Mouse (Mus musculus): ENCODE results near the gene Clba1. TPM values are rescaled to one million over a fixed set of nuclear protein-coding genes. Genes with fewer than 3 reads are reported as not detected.

Clba1 gene
- polyA plus RNA-seq, 1 experiment from 2014 or later, result 8.5 TPM

- H3K27me3 ChIP-seq (ENCODE audit: control insufficient read depth, insufficient read depth, low read length), result peaks cover 15% of the 10 kb centered on the region
Observed at GRCm38 (mm10) chr12:112798716-112799115, 10.0 kb upstream of the Clba1 start.

GRCm38 (mm10) chr12:112799237-112799970, 9.3 kb upstream of the Clba1 start:
- Histone ChIP-seq H3K4me2 (replicated peaks; ENCODE audit: low read depth, low read length) (no peak overlapping the region), H3K27ac (ENCODE audit: low read depth, low read length) (no peak overlapping the region), H3K4me3 (ENCODE audit: low read length) (no peak overlapping the region), H3K27me3 (ENCODE audit: control insufficient read depth, insufficient read depth, low read length) (peaks cover 19% of the 10 kb centered on the region), H3K4me1 (ENCODE audit: control insufficient read depth, insufficient read depth, low read length) (peaks cover 13% of the 10 kb centered on the region; the same call in 1 of the 2 replicates), H3K9ac (ENCODE audit: low read depth, low read length) (no peak overlapping the region), H3K36me3 (ENCODE audit: control insufficient read depth, insufficient read depth, low read length) (no peaks in the 10 kb centered on the region), H3K9me3 (ENCODE audit: control insufficient read depth, low read length) (no peaks in the 10 kb centered on the region)
- ATAC-seq (ENCODE audit: low FRiP score, low TSS enrichment), result no peak
- 78% methylated on average over 10 of the region's 10 CpGs for WGBS

More at GRCm38 (mm10) chr12:112798716-112799115, 10.0 kb upstream of the Clba1 start:
- Histone ChIP-seq H3K4me1 (ENCODE audit: control insufficient read depth, insufficient read depth, low read length) (peaks cover 13% of the 10 kb centered on the region; the same call in 1 of the 2 replicates), H3K4me2 (replicated peaks; ENCODE audit: low read depth, low read length) (no peak overlapping the region), H3K36me3 (ENCODE audit: control insufficient read depth, insufficient read depth, low read length) (no peaks in the 10 kb centered on the region), H3K9me3 (ENCODE audit: control insufficient read depth, low read length) (no peaks in the 10 kb centered on the region), H3K27ac (ENCODE audit: low read depth, low read length) (no peak overlapping the region), H3K9ac (ENCODE audit: low read depth, low read length) (no peak overlapping the region), H3K4me3 (ENCODE audit: low read length) (no peak overlapping the region)
- ATAC-seq (ENCODE audit: low FRiP score, low TSS enrichment), result no peak
- 71% methylated on average over 5 of the region's 5 CpGs for WGBS

DNA sequence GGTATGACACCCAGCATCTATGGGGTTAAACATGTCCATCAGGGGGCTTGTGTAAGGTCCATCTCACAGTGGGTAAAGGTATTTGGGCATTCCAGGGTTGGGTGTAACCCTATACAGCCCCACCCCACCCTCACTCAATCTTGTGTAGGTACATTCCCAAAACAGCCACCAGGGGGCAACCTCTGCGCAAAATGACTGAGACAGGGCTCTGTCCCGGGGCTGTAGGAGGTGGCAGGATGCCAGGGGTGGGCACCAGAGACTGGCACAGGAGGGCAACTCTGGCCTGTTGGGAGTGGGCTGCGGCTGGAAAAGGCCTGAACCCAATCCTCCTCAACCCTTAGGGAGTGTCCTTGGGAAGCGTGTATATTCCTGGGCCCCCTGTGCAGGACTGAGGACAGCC, 8.3 kb upstream of the Clba1 start:
- Histone ChIP-seq H3K27me3 (ENCODE audit: control insufficient read depth, insufficient read depth, low read length) (peaks cover 19% of the 10 kb centered on the region), H3K4me2 (replicated peaks; ENCODE audit: low read depth, low read length) (no peak overlapping the region), H3K4me1 (ENCODE audit: control insufficient read depth, insufficient read depth, low read length) (0 out of 2 replicates have a peak, but pooled peaks cover 9% of the 10 kb centered on the region), H3K36me3 (ENCODE audit: control insufficient read depth, insufficient read depth, low read length) (no peaks in the 10 kb centered on the region), H3K4me3 (ENCODE audit: low read length) (no peak overlapping the region), H3K9me3 (ENCODE audit: control insufficient read depth, low read length) (no peaks in the 10 kb centered on the region), H3K27ac (ENCODE audit: low read depth, low read length) (no peak overlapping the region), H3K9ac (ENCODE audit: low read depth, low read length) (no peak overlapping the region)
- WGBS, result 19% methylated on average over 4 of the region's 4 CpGs
- ATAC-seq (ENCODE audit: low FRiP score, low TSS enrichment), result peak; percentile 67

DNA sequence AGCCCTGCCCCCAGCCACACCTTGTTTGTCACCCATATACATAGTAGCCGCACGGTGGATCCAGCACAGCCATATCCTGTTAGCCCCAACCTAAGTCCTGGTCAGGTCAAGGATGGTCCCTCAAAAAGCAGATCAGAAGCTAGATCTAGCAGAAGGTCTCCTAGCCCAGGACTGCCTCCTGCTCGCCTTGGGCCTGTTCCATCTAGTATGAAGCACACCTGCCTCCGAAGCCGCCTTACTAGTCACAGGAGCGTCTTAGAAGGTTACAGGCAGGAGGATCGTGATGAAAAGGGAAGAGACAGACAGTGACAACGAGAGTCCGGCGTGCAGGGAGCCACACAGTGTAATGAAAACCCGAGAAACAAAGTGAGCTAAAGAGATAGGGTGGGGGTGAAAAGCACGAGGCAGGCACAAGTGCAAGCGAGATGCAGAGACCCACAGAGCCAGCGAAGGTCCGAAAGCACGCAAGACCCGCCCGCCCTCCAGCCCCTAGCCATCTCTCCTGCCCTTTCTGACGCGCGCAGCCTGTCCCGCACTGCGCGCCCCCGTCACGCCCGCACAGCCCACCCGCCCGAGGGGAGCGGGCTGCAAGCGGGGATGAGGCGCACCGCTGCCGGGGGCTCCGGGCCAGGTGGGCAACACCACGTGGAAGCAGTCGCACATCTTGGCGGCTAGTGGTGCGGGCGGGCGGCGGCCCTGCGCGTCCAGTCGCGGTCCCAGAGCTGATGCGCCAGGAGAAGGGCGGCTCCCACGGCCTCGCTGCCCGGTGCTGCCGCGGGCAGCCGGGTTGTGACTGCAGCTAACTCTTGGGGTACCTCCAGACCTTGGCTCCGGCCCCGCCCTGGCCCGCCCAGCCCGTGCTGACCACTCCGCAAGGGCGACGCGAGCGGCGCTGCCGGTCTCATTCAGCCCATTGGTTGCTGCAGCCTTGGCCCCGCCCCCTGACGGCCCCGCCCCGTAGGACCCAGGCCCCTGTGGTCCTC, 6.6 kb upstream of the Clba1 start, which contains the start of gene Ahnak2:
Gene Ahnak2, minus strand, starts transcription at position 794 of the 983 bp plus-strand sequence.
- peaks cover 19% of the 10 kb centered on the region for H3K27me3 ChIP-seq (ENCODE audit: control insufficient read depth, insufficient read depth, low read length)
- 0 out of 2 replicates have a peak, but pooled peaks cover 9% of the 10 kb centered on the region for H3K4me1 ChIP-seq (ENCODE audit: control insufficient read depth, insufficient read depth, low read length)
- peak within 1 kb of the TSS; percentile 63 for H3K9ac ChIP-seq (ENCODE audit: low read depth, low read length)
- no peaks in the 10 kb centered on the region for H3K36me3 ChIP-seq (ENCODE audit: control insufficient read depth, insufficient read depth, low read length)
- no peak within 1 kb of the TSS for H3K27ac ChIP-seq (ENCODE audit: low read depth, low read length)
- ATAC-seq (ENCODE audit: low FRiP score, low TSS enrichment), result peak; percentile 80
- peak within 1 kb of the TSS; percentile 100 for H3K4me2 ChIP-seq (replicated peaks; ENCODE audit: low read depth, low read length)
- H3K4me3 ChIP-seq (ENCODE audit: low read length), result peak within 1 kb of the TSS; percentile 52
- WGBS, result 4% methylated on average over 60 of the region's 69 CpGs
- H3K9me3 ChIP-seq (ENCODE audit: control insufficient read depth, low read length), result no peaks in the 10 kb centered on the region

DNA sequence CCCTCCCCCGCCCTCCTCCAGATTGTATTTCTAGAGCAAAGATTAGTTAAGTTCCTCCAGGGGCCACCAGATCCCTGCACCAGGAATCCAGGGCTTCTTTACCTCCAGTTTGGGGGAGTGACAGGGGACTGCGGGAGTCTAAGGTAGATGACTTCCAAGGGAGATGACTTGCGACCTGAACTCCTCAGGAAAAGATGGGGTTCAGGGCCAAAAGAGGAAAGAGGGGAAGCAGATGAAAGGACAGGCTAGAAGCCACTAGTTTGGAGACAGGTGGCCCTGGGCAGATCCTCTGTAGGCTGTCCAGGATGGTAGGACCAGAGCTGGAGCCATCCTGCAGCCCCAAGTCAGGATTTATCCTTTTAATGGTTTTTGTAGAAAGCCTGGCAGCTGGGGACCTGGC, 5.8 kb upstream of the Clba1 start:
- Histone ChIP-seq H3K36me3 (ENCODE audit: control insufficient read depth, insufficient read depth, low read length) (no peaks in the 10 kb centered on the region), H3K27ac (ENCODE audit: low read depth, low read length) (no peak overlapping the region), H3K4me3 (ENCODE audit: low read length) (no peak overlapping the region), H3K9me3 (ENCODE audit: control insufficient read depth, low read length) (no peaks in the 10 kb centered on the region), H3K4me1 (ENCODE audit: control insufficient read depth, insufficient read depth, low read length) (0 out of 2 replicates have a peak, but pooled peaks cover 9% of the 10 kb centered on the region), H3K9ac (ENCODE audit: low read depth, low read length) (no peak overlapping the region), H3K4me2 (replicated peaks; ENCODE audit: low read depth, low read length) (peak overlapping the region; percentile 100), H3K27me3 (ENCODE audit: control insufficient read depth, insufficient read depth, low read length) (peaks cover 19% of the 10 kb centered on the region)
- WGBS, result 4% methylated on average over 3 of the region's 3 CpGs
- no peak for ATAC-seq (ENCODE audit: low FRiP score, low TSS enrichment)

GRCm38 (mm10) chr12:112804046-112804445, 4.7 kb upstream of the Clba1 start:
- no peak overlapping the region for H3K4me3 ChIP-seq (ENCODE audit: low read length)
- no peak overlapping the region for H3K9ac ChIP-seq (ENCODE audit: low read depth, low read length)
- H3K4me2 ChIP-seq (replicated peaks; ENCODE audit: low read depth, low read length), result no peak overlapping the region
- no peaks in the 10 kb centered on the region for H3K9me3 ChIP-seq (ENCODE audit: control insufficient read depth, low read length)
- 46% methylated on average over 13 of the region's 13 CpGs for WGBS
- no peak overlapping the region for H3K27ac ChIP-seq (ENCODE audit: low read depth, low read length)
- peaks cover 19% of the 10 kb centered on the region for H3K27me3 ChIP-seq (ENCODE audit: control insufficient read depth, insufficient read depth, low read length)
- ATAC-seq (ENCODE audit: low FRiP score, low TSS enrichment), result no peak
- no peaks in the 10 kb centered on the region for H3K36me3 ChIP-seq (ENCODE audit: control insufficient read depth, insufficient read depth, low read length)
- 0 out of 2 replicates have a peak, but pooled peaks cover 13% of the 10 kb centered on the region for H3K4me1 ChIP-seq (ENCODE audit: control insufficient read depth, insufficient read depth, low read length)

GRCm38 (mm10) chr12:112806044-112806443, 2.7 kb upstream of the Clba1 start:
- Histone ChIP-seq H3K4me2 (replicated peaks; ENCODE audit: low read depth, low read length) (no peak overlapping the region), H3K27me3 (ENCODE audit: control insufficient read depth, insufficient read depth, low read length) (peaks cover 14% of the 10 kb centered on the region), H3K9ac (ENCODE audit: low read depth, low read length) (no peak overlapping the region), H3K4me3 (ENCODE audit: low read length) (no peak overlapping the region), H3K9me3 (ENCODE audit: control insufficient read depth, low read length) (no peaks in the 10 kb centered on the region), H3K36me3 (ENCODE audit: control insufficient read depth, insufficient read depth, low read length) (no peaks in the 10 kb centered on the region), H3K4me1 (ENCODE audit: control insufficient read depth, insufficient read depth, low read length) (peaks cover 23% of the 10 kb centered on the region), H3K27ac (ENCODE audit: low read depth, low read length) (no peak overlapping the region)
- 70% methylated on average over 6 of the region's 6 CpGs for WGBS
- no peak for ATAC-seq (ENCODE audit: low FRiP score, low TSS enrichment)

DNA sequence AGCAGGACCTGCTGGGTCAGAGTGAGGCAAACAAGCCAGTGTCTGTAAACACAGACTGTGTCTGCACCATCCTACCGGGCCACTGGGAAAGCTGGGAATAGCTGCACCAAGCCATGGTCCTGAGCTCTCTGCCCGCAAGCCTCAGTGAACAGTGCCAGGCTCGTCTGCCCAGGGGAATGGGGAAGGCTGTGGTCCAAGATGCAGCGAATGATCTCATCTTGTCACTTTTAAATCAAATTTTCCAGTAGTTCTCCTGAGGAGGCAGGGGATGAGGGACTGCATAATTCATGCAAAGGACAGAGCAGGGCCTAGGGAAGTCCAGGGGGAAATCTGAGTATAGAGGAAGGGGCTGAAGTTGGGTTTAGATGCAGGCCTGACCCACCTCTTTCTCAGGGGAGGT, 941 bp upstream of the Clba1 start:
- no peaks in the 10 kb centered on the region for H3K9me3 ChIP-seq (ENCODE audit: control insufficient read depth, low read length)
- H3K27ac ChIP-seq (ENCODE audit: low read depth, low read length), result no peak overlapping the region
- no peaks in the 10 kb centered on the region for H3K36me3 ChIP-seq (ENCODE audit: control insufficient read depth, insufficient read depth, low read length)
- peaks cover 15% of the 10 kb centered on the region for H3K4me1 ChIP-seq (ENCODE audit: control insufficient read depth, insufficient read depth, low read length)
- no peak for ATAC-seq (ENCODE audit: low FRiP score, low TSS enrichment)
- H3K27me3 ChIP-seq (ENCODE audit: control insufficient read depth, insufficient read depth, low read length), result 0 out of 2 replicates have a peak, but pooled peaks cover 4% of the 10 kb centered on the region
- H3K9ac ChIP-seq (ENCODE audit: low read depth, low read length), result no peak overlapping the region
- no peak overlapping the region for H3K4me2 ChIP-seq (replicated peaks; ENCODE audit: low read depth, low read length)
- H3K4me3 ChIP-seq (ENCODE audit: low read length), result no peak overlapping the region
- 83% methylated on average over 4 of the region's 4 CpGs for WGBS
